Mouse (Mus musculus): ENCODE data around the gene Tspan18.

- TF ChIP-seq POLR2A (IDR thresholded peaks at IDR 0.05; ENCODE audit: low read depth, low read length), result no peak
- TF ChIP-seq CTCF (IDR thresholded peaks at IDR 0.05; ENCODE audit: extremely low read depth, insufficient read depth, insufficient read length, insufficient replicate concordance), result no peak
These were observed 158.0 kb downstream of the Tspan18 start for GRCm38 (mm10) chr2:93176193-93176798.
